Mouse (Mus musculus): ENCODE results near the gene Slx4.

- no peak for TF ChIP-seq POLR2A (IDR thresholded peaks at IDR 0.05; ENCODE audit: low read depth, low read length)
- no peak for TF ChIP-seq CTCF (conservative IDR thresholded peaks at IDR 0.05 in 1 of 2, IDR thresholded peaks at IDR 0.05 in 1 of 2; ENCODE audit: low read depth in 2 of 2, low read length in 2 of 2)
- TF ChIP-seq JUN (IDR thresholded peaks at IDR 0.05; ENCODE audit: insufficient read depth, low read depth, low read length): no peak
- TF ChIP-seq MAX (IDR thresholded peaks at IDR 0.05; ENCODE audit: low read length): no peak
- no peak for TF ChIP-seq KAT2A (IDR thresholded peaks at IDR 0.05; ENCODE audit: insufficient replicate concordance, low read length)
- no peak for TF ChIP-seq EP300 (IDR thresholded peaks at IDR 0.05; ENCODE audit: low read length)
- TF ChIP-seq PAX5 (IDR thresholded peaks at IDR 0.05; ENCODE audit: low read length): no peak
These were observed 68.9 kb downstream of the Slx4 start for GRCm38 (mm10) chr16:3934701-3935100.

Measured in CH12.LX (cell line).